Mouse (Mus musculus) thymus, postnatal 36 days (tissue): ENCODE results near the gene Fig4.

Experiments
- DNase-seq, 2 experiments: peaks; one replicate each; pipeline ENCODE4 v3.0.0; 2022; ENCODE audit warnings: mixed read lengths in 2 of 2

Fig4 gene

DNA sequence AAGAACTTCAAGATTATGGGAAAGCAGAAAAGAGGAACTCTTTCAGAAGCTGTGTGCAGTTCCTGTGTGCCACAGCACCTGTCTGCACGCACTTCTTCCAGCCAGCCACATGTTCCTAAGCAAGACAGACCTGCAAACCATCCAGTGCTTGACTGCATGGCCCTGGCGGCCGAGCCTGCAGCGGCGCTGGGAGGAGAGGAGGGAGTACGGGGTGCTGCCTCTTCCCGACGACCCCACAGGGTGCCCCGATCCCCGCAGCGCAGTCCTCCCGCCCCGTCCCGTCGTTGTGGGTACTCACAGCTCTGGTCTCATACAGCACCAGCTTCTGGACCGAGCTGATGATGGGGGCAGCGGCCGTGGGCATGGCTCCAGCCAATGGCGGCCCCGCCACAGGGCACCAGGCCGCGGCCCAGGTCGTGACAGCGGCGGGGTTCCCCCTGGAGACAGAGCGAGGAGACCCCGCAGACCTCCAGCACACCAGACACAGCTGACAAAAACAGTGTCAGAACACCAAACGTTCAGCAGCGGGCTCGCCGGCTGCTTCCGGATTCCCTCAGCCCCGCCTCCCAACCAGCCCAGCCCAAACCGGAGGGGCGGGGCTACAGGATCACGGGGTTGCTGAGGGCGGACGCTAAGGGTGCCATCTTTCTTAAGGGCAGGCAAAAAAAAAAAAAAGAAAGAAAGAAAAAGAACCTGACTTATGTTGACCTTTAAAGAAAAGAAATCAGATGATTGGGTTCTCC lies at the start of gene Fig4:
Fig4 (minus strand) TSS at position 572 of the 743 bp plus-strand sequence.
- DNase-seq: peak; percentile 88 to 92

- no peak for DNase-seq
These were observed 38.3 kb upstream of the Fig4 start for GRCm38 (mm10) chr10:41341346-41341745.

- DNase-seq: no peak
These were observed 29.5 kb upstream of the Fig4 start for GRCm38 (mm10) chr10:41332533-41333043.

GRCm38 (mm10) chr10:41315866-41316265 lies 12.8 kb upstream of the Fig4 start:
- no peak for DNase-seq

- no peak for DNase-seq
These were observed 5.1 kb upstream of the Fig4 start for GRCm38 (mm10) chr10:41308205-41308604.

- peak in 1 of 2 experiments; percentile 11 for DNase-seq
These were observed 1.9 kb upstream of the Fig4 start for GRCm38 (mm10) chr10:41304961-41305455.

DNA sequence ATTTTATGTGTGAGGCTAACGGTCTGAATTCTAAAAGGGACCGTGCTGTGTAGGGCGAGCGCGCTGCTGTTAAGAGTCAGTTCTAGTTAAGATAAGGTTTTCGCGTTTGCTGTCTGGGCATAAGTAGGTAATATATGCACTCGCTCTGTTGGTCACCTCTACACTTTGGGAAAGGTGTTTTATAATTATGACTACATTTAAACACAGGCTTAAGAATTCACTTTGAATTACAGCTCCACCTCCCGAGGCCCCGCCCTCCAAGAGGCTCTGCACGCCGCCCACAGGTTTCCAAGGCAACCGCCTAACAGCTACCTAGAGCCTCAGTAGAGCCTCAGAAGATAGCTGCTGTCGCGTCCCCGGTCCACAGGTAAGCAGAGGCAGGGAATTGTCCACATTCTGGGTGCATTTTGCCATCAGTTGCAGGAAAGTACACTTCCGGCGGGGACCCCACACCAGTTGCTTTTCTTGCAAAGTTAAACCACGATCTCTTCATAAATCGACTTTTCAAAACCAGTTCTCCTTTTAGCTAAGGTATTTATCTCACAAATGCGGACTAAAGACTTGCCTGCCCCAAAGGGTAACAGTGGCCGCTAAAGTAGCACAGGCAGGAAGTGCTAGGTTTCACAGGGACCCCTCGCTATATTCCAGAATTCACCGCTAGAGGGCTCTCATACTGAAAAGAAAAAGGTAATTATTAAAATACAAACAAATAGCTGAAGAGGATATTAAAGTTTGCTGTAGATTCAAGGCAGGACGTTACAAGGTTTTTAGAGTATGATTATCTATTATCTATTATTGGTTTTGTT lies 782 bp upstream of the Fig4 start, which contains the start of gene Ak9:
Ak9 (plus strand) TSS at position 342 of the 806 bp plus-strand sequence.
- DNase-seq: peak; percentile 85 to 89

- no peak for DNase-seq
These were observed 2.9 kb downstream of the Fig4 start for GRCm38 (mm10) chr10:41300161-41300560.

DNA sequence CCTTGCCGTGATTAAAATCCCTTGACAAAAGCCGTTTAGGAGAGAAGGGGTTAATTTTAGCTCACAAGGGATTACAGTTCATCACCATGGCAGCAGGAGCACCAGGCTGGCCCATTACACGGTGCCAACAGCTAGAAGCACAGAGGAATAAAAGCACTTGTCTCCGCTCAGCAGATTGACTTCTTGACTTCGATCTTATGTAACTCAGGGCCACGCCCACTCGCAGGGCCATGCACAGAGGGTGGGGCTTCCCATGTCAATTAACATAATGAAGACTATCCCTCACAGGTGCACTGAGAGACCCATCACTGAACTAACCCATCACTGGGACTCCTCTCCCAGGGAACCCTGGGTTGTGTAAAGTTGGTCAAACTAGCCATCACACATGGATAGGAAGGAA lies 7.9 kb downstream of the Fig4 start:
- no peak for DNase-seq

GRCm38 (mm10) chr10:41294734-41295133 lies 8.3 kb downstream of the Fig4 start:
- DNase-seq: no peak

DNA sequence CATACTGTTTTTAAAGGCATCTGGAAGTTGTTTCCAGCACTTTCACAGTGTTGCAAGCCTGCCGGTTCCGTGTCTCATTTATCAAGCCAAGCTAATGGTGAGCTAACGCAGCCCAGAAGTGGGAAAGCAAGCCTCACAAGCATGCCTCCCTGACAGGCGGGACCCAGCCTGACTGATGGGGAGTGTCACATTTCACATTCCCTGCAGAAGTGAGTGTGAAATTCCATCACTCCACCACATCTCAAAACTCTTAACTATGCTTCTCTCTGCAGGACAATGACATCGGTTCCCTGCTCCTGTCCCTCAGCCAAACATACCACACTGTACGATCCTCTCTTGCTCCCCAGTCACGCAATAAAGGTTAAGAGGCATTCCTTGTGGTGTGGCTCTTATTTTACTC lies 10.0 kb downstream of the Fig4 start:
- DNase-seq: no peak

DNA sequence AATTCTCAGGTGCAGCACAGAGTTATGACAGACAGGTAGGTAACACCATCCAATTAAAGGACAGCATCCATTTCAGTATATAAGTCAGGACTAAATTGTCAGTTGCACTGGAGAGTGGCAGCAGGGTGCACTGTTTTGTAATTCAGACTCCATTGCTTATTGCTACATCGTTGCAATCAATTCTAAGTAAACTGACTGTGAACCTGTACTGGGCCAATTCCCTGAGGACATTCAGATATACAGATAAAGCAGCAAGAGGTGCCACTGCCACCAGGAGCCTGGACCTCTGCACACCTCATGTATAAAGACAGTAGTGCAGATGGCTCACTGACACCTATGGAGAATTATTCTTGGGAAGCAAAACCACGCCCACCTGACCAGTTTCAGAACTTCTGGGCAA lies 12.0 kb downstream of the Fig4 start:
- no peak for DNase-seq

DNA sequence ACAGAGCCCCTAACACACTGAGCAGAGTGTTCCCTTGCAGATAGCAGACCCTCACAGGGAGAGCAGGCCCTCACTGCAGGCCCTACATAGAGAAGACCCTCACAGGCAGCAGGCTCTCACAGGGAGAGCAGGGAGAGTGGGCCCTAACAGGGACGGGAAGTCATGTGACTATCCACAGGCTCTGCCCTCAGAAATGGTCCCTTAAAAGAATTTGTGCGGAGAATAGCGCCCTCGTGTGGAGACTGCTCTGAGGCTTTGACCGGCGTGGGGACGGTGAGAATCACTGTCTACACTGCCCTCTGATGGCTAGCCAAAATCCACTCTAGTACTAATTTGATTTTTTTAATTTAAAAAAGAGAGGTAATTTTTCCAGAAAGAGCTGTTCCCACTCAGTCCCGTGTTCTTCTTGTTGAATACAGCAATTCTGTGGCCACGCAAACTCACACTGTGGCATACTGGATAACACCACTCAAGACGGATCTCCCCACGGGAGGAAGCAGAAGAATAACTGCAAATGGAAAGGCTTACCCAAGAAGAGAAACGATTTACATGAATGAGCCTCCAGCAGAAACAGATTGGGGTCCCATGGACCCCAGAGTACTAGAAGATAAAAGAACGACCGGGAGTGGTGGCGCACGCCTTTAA lies 14.2 kb downstream of the Fig4 start:
- DNase-seq: peak; percentile 76 to 77

DNA sequence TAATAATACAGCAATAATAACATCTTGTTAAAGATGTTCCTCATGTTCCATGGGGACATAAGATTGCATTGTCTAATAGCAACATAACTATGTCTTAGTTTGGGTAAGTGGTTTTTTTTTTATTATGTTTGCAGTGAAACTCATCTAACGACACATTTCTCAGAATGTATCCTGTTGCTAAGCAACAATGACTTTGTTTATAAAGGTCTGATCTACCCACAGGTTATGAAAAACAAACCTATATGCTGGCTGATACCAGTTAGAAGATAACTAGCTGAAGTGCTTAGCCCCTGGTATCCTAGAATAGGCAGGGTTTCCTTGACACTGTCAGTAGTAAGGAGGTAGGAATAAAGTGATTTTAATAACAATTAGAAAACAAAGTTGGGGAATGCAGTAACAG lies 15.0 kb downstream of the Fig4 start:
- DNase-seq: no peak

DNA sequence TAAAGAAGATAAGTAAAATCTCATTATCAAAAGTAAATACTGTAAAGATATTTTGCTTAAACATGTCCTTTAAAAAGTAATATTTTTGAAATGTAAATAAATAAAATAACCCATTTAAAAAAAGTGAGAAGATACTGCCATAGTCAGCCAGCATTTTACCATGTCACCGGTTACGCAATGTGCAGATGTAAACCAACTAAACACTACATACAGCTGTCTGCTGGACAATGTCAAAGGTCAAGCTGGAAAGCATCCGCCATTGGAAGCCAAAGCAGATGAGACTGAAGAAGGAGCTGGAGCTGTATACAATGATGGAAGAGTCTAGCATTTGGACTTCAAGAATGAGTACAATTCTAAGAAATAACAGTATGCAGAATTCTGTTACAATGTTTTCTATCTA lies 15.4 kb downstream of the Fig4 start:
- no peak for DNase-seq

- no peak for DNase-seq
These were observed 21.0 kb downstream of the Fig4 start for GRCm38 (mm10) chr10:41282086-41282485.

DNA sequence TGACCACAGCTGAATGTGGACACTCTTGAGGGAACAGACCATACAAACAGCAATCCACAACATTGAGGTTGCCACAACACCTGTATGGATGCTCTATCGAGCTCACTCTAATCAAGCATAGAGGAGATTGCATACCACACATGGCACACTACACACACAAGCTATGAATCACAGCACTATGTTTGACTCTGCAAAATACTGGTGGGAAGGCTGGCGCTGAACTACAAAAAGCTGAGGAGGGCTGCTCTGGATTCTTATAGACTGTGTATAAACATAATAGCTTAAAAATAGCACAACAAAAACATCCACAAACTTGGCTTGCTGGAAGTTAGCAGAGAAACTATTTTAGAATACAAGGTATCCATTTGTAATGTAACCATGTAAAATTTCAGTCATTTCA lies 22.3 kb downstream of the Fig4 start:
- no peak for DNase-seq

GRCm38 (mm10) chr10:41280177-41280576 lies 22.9 kb downstream of the Fig4 start:
- DNase-seq: no peak

- DNase-seq: no peak
These were observed 24.3 kb downstream of the Fig4 start for GRCm38 (mm10) chr10:41278808-41279207.

DNA sequence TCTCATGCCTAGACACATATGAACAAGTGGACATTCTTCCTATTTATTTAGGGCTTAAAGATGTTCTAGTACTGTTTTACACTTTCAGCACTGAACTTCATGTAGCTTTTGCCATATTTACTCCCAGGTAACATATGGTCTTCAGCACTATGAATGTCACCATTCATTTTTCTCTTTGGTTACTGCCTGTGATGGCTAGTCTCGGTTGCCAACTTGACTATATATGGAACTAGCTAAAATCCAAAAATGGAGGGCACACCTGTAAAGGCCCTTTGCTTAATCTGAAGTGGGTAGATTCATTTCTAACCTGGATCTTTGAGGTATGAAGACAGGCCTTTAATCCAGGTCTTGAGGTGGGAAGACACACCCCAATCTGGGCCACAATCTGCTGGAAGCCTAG lies 28.2 kb downstream of the Fig4 start:
- DNase-seq: no peak

GRCm38 (mm10) chr10:41271860-41272259 lies 31.2 kb downstream of the Fig4 start:
- no peak for DNase-seq

GRCm38 (mm10) chr10:41261889-41262288 lies 41.2 kb downstream of the Fig4 start:
- DNase-seq: no peak

DNA sequence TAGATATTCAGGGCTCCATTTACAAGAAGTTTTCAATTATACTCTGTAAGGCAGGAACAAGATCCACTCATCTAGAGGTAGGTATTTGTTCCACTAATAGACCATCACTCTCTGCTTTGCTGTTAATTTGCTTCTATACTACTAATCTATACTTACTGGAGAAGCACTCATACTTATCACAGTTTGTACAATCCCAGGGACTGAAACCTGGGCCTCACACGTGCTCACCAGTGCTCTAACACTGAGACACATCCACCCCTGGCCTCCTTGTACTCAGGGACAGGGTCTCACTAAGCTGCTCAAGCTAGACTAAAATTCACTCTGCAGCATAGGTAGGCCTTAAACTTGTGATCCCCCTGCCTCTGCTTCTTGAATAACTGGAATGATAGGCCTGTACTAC lies 41.8 kb downstream of the Fig4 start:
- DNase-seq: no peak
